Mouse (Mus musculus) left cerebral cortex, postnatal 4 days (tissue): Measurements from ENCODE around the gene Cabp7. TPM values are rescaled to one million over a fixed set of nuclear protein-coding genes. Genes with fewer than 3 reads are reported as not detected.
"Not testable (repeated sequence)": the region's sequence is repeated elsewhere in the genome, so short reads cannot be mapped to it uniquely, and the experiment has no call there.

Source experiments
- DNase-seq: peaks from one replicate; pipeline ENCODE4 v3.0.0-alpha.2; 2022
- intact Hi-C: fragments of 180-260 bp; cut with DNase I; formaldehyde crosslinking; loops from one replicate; pipeline ENCODE4 v1.15.1; 2025
- total RNA-seq, 2 experiments: library from RNA; stranded (reverse); gene quantifications; 2 replicates each; pipeline ENCODE4 v1.2.3; 2021

The Cabp7 gene
- total RNA-seq, 2 experiments from 2014 or later, result 2.2 to 4.3 TPM

DNA sequence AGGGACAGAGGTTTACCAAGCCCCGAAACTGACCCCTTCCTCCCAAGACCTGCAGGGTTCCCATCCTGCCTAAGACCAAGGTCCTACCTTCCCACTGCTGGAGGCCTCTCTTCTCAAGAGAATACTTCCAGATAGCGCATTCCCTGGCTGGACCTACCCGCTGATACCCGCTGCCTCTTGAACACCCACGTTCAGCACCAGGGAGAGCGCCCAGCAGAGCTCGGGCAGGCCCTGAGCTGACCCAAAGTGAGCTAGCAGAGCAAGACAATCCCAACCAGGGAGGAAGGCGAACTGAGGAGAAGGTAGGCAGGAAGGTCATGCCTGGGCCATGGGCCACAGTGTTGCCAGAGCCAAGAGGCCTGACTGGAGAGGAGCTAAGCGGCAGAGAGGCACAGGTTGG lies 3.7 kb upstream of the Cabp7 start:
- no peak for DNase-seq
- intact Hi-C loops, result no loop called here

DNA sequence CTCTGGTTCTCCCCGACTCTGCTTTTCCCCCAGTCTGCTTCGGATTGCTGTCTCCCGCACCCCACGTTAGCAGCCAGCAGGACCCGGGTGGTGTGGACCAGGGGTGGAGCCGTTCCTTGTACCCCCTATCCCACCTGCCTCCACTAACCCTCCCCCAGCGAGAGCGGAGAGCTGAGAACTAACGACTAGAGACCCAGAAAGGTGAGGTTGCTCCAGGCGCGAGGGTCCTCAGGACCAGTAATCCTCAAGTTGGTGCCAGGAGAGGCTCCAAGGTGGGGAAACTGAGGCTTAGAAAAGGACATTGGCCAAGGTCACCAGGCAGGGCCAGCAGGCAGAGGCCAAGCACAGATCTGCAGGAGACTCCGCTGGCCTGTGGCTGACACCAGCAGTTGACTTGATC lies 707 bp upstream of the Cabp7 start:
- no peak for DNase-seq
- intact Hi-C loops, result no loop called here

DNA sequence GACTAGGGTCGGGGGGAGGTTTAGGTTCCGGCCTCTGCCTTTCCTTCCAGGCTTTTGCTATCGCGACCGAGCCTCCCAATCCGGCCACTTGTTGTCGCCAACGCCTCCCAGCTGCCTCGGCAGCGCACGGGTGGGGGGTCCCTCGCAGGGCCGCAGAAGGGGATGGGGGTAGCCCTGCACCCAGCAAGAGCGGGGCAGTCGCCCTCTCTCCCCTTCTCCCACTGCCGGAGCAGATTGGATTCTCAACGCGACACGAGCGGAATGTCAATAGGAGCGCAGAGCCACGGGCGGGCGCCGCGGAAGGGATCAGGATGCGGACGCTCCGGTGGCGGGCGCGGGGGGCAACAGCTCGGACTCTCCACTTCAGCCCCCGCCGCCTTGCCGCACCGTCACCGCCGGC lies 609 bp downstream of the Cabp7 start:
- intact Hi-C loops, result no loop called here
- DNase-seq, result no peak

DNA sequence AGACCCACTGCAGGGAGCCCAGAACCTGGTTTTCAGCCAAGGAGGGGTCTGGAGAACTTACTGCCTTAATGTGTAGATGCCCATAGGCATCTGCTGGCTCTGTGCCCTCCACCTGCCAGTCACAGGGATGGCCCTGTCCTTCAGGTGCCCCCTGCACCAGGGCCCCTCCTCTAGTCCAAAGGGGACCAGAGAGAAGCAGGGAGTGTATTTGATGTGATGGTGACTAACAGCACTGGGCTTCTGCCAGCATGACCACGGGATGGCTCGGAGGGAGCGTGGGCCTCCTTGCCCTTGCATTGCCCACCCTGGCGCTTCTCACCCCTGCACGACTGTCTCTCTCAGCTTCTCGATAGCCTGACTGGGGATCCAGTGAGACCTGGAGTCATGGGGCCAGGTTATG lies 1.9 kb downstream of the Cabp7 start:
- DNase-seq, result no peak
- intact Hi-C loops, result no loop called here

DNA sequence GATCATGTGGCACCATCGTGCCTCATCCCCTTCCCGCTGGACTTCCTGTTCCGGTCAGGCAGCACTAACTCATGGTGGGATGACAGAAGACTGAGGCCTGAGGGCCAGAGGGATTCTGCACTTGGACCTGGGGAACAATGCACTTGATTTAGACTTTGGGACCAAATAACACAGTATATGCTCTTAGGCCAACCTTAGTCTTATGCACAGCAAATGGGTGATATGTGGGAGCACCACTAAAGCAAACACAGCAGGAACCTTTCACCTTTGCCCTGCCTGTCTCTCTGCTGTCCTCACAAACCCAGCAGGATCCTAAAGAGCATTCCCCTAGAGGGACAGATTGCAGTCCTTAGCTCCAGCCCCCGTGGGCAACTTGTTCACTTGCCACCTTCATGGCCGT lies 5.8 kb downstream of the Cabp7 start:
- no peak for DNase-seq
- intact Hi-C loops, result no loop called here

DNA sequence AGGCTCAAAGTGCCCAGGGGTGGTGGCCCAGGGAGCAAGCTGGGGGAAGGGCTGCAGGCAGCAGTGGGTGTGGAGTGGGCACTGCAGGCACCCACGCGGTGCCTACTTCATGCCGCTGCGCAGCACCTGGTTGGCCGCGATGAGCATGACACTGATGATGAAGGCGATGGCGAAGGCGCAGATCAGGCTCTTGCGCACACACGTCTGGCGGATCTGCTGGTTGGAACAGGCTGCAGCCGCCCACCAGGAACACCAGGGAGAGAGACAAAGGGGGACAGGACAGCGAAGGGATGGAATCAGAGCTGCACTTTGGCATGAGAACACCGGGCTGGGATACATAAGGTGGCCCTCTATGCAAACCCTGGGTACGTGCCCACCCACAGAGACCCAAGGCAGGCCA lies 7.9 kb downstream of the Cabp7 start:
- intact Hi-C loops, result no loop called here
- DNase-seq, result no peak

DNA sequence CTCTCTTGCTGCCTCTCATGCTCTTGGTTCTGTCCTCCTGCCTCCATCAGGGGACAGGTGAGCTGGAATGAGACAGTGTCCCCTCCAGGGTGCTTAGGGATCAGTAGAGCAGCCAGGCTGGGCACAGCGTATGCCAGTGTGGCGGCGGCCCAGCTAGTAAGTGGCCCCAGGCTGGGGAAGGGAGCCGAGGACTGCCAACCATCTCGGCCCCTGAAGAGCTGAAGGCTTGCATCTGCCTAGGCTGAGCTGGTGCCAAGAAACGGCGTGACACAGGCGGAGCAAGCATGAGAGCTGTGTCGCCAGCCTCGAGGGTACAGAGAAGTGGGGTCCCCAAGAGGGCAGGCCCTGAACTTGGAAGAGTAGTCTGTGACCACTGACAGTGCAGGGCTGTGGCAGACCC lies 8.9 kb downstream of the Cabp7 start:
- DNase-seq, result peak; percentile 88
- intact Hi-C loops, result no loop called here

DNA sequence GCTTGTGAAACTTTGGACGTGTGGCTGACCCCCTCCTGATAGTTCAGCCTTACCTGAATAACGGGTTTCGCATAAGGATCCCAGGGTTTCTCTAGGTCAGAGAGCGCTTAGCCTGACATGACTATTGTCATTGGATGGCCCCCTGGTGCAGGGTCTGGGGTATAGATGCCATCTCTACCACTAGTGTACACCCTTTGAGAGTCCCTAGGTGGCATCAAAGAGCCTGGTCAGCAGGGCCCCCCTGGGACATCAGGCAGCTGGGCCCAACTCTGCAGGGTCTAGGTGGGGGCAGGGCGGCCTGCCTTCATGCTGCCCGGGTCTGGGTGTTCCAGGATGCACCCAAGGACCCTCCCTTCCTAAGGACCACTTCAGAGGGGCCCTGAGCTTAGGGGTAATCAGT lies 10.2 kb downstream of the Cabp7 start:
- intact Hi-C loops, result no loop called here
- DNase-seq, result no peak

DNA sequence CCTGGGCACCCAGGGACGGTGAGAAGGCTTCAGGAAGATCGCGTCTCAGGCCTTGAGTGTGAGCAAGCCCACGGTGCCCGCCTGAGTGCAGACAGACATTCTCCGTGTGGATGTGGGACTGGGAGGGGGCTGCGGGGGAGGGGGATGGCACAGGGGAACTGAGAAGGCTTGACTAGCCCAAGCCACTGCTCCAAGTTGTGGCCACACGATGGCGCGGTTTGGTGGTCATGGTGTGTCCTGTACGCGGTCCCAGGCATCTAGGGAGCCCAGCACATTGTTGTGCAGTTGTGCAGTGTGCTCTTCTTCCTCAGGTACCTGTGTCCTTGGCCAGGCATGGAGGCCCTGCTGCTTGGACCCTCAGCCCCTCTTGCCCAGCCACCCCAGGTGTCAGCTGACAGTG lies 12.4 kb downstream of the Cabp7 start:
- intact Hi-C loops, result no loop called here
- no peak for DNase-seq

DNA sequence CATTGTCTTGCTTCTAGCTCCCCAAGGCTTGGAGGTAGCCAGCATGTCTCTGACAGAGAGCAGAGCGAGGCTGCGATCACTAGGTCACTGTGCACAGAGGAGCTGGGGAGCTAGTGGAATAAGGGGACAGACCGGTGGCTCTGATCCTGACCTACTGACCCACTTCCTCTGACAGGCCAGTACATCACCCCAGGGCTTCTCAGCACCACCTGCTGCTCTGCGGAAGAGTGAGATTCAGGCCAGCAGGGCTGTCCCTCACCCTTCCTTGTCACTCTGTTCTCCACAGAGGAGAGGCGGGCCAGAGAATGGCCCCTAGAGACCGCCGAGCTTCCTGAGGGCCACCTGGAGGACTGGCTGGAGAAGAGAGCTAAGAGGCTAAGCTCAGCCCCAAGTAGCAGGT lies 14.8 kb downstream of the Cabp7 start:
- intact Hi-C loops, result no loop called here
- no peak for DNase-seq

DNA sequence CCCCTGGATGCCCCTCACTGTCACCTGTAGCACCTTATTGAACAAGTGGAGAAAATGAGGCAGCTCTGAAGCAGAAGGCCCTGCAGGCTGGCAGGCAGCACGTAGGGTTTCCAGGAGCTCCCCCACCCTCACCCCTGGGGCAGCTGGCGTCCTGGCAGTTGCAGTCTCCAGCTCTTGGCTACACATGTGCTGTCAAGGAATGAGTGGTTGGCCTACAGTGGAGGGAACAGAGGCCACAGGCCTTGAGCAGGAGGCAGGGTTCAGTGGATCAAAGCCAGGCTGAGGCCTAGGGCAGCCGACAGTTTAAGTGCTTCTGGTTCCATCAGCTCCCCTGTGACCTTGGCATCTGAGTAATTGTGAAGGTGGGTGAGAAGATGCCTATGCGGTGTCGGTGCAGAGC lies 15.7 kb downstream of the Cabp7 start:
- intact Hi-C loops, result no loop called here
- no peak for DNase-seq

DNA sequence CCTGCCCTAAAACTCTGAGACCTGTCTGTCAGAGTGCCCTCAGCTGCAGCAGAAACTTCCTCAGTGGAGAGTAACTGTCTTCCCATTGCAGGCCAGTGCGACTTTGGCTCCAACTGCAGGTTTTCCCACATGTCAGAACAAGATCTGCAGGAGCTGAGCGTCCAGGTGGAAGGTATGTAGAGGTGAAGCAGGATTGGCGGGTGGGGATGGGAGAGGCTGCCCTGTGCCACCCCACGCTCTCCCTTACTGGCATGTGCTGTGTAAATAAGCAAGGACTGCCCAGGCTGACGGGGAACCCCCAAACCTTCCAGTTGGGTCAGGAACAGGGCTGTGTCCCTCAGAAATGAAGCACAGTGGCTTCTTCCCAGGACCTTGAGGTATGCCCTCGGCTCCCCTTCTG lies 16.5 kb downstream of the Cabp7 start:
- intact Hi-C loops, result no loop called here
- no peak for DNase-seq

DNA sequence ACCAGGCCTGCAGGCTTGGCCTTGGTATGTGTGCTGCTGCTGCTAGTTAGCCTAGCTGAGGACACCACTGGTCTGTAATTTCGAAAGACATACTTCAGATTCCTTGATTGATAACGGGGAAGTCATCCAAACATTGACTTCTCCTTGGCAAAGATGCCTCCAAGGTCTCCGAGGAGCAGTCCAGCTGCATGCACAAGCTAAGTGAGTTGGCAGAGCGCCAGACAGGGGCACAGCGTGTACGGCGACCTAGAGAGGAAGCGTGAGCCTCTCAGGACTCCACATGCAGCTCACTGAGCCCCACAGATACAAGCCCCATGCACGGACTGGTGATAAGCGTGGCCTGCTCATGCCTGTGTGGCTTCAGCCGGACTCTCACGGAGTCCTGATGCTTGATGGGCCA lies 17.0 kb downstream of the Cabp7 start:
- intact Hi-C loops, result no loop called here
- DNase-seq, result no peak

DNA sequence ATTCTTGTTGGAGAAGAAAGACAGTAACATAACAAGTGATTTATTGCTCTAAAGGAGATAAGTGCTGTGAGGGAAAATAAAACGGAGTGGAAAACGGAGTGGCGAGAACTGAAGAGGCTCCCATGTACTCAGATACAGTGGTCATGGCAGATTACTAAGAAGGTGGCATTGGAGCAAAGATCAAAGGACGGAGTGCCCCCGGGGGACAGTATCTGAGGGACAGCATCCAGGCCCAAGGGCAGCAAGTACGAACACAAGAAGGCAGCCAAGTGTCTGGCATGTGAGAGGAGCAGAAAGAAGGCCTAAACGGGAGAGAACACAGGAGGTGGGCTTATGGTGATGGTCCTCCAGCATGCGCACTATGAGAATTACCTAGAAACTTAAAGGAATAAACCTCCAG lies 24.9 kb downstream of the Cabp7 start:
- DNase-seq, result no peak

DNA sequence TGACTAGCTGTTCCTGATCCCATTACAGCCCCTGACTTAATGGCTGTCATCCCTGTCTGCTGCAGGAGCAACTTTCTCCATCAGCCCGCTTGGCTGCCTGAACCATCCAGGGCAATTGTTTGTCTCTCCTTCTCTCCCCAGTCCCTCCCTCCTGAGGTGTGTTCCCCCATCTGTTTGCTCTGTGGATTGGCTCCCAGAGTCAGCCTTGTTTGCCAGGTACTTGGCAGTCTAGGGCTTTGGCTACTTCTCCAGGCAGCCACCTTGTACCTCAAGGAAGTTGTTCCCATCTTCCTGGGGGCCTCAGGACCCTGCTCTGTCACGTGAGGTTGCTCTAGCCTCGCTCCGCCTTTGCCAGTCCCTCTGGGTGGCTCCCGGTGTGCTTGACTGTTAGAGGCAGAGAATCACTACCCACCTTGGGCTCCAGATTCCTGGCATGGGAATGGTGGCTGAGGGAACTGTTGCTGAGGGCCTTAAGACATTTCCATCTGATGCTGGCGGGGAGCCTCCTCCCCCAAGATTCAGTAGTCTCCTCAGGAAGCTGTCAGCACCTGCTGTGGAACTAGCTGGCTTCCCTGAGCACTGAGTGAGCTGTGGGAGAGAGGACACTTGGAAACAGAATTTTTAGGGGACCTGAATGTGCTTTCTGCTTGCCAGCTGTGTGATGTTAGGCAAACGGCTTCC lies 25.5 kb downstream of the Cabp7 start:
- intact Hi-C loops, result no loop called here
- no peak for DNase-seq

More for the DNA sequence above, 24.9 kb downstream of the Cabp7 start:
- intact Hi-C loops, result no loop called here

DNA sequence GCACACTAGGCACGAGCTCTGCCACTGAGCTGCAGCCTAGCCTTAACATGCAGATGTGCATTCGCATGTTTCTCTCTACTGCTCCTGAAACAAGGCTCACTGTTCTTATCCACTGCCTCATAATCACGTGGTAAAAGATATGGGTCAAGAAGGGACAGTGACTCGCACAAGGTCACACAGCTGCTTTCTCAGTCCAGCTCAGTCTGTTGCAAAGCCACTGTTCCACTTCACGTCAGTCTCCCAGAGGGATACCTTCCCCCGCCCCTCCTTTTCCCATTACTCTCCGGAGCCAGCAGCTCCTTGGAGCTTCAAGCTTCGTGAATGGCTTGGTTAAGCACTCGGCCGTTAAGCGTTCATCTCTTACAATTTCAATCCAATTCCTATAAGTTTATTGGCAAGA lies 26.2 kb downstream of the Cabp7 start:
- no peak for DNase-seq
- intact Hi-C loops, result no loop called here

DNA sequence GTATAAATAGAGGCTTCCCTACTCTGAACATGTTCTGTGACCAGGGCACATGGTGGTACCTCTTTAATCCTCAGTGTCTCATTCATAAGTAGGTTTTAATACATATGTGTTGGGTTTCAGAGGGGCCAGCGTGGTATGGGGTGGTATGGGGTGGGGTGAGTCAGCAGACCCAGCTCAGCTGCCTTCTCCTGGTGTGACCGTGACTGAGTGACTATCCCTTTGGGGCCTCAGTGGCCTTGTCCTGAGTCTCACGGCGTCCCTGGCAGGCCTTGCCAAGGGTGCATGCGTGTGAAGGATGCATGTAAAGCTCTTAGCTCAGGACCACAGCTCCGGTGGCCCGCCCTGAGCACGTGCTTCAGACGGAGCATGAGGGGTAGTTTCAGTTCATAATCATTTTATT lies 26.6 kb downstream of the Cabp7 start:
- intact Hi-C loops, result no loop called here
- no peak for DNase-seq

DNA sequence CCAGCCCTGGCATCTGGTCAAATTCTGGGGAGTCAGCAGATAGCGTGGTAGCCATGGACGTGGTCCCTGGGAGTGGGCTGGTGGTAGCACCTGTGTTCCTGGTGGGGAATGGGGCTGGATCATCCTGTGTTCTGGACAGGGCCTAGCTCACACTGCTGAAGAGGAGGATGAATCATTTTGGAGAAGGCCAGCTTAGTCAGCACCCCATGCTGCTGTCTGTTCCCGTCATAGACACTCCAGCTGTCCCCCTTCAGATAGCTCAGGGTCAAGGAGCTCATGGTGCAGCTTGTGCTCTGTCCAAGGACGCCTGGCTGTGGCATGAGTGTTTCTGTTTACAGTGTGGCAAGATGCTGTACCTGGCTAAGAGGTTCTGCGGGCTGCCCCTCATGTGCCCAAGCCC lies 28.0 kb downstream of the Cabp7 start:
- no peak for DNase-seq
- intact Hi-C loops, result no loop called here

DNA sequence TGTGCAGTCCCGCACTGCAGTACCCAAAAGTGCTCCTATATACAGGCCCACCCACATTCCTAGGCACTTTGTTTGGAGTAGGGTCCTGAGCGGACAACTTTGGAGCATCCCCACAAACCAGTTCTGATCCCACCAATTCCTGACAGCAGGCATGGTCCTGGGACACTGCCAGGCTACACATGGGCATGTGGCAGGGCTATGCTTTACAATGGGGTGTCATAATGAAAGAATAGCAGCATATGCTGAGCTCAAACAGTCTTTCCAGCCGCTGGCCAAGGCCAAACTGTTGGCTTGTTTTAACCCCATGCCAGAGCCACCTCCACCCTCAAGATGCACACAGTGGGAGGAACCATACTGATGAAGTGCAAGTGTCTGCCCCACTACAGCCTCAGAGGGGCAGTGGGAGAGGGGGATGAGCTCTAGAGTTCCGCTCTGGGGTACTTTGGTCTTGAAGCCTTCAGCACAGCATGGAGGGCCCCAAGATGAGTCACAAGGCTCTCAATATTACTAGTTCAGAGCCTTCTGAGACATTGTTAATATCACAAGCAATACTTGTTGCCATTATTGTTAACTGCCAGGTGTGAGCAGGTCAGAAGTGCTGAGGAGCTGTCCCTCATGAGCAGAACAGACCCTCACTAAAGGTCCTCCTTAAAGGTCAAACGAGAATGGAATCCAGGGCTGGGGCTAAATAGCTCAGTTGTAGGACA lies 29.9 kb downstream of the Cabp7 start:
- DNase-seq, result no peak
- intact Hi-C loops, result no loop called here

DNA sequence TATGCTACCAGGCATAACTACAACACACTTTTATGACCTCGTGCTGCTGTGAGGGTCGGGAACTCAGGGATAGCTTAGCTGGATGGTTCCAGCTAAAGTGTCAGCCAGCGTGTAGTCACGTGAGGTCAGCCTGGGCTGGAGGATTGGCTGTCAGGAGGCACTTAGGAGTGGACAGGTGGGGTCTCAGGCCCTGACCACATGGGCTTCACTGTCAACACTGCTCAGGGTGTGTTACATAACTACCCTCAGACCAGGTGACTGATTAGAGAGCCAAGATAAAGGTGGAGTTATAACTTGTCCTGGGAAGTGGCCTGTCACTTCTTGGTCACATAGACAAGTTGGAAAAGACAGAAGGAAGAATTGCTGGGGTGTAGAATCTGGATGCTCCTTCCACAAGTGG lies 31.0 kb downstream of the Cabp7 start:
- DNase-seq, result no peak
- intact Hi-C loops, result no loop called here

DNA sequence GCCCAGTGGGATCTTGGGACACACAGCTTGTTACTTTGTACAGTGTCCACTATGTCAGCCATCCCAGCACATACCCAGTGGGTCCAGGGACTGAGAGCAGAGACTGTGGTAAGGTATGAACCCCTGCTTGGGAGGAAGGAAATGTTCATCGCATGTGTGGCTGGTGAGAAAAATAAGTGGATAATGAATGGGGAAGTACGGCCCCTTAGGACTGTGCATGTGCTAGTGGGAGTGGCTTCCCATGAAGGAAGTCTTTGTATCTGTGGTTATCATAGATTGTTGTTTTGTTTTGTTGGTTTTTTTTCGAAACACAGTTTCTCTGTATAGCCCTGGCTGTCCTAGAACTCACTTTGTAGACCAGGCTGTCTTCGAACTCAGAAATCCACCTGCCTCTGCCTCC lies 31.9 kb downstream of the Cabp7 start:
- DNase-seq, result no peak
- intact Hi-C loops, result no loop called here

DNA sequence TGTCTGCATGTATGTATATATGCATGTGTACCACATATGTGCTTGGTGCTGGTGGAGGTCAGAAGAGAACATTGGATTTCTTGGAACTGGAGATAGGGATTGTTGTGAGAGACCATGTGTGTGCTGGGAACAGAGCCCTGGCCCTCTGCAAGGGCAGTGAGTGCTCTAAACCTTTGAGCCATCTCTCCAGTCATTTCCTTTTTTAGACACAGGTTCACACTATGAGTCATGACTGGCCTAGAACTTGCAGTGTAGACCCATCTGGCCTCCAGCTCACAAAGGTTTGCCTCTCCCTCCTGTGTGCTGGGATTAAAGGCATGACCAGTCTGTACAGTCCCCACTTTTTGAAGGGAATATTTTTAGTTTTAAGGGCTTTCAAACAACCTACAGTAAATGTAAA lies 33.8 kb downstream of the Cabp7 start:
- intact Hi-C loops, result no loop called here
- DNase-seq, result no peak

DNA sequence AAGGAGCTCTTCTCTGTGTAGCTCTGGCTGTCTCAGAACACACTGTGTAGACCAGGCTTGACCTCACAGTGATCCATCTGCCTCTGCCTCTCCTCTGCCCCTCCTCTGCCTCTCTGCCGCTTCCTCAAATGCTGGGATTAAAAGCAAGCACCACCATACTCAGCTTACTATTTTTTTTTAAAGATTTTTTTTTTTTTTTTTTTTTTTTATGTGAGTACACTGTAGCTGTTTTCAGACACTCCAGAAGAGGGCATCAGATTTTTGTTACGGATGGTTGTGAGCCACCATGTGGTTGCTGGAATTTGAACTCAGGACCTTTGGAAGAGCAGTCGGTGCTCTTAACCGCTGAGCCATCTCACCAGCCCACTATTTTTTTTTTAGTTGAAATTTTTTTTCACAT lies 36.4 kb downstream of the Cabp7 start:
- intact Hi-C loops, DNase-seq: not testable (repeated sequence)
